Mouse (Mus musculus) embryonic facial prominence, embryonic 11.5 days (tissue): ENCODE measurements around the gene St3gal6. TPM values are rescaled to one million over a fixed set of nuclear protein-coding genes. Genes with fewer than 3 reads are reported as not detected.

ENCODE experiments used
- ATAC-seq: fragments of 200-750 bp; cut with Nextera tagmentation; replicated peaks from 2 replicates; pipeline ENCODE4 v1.8.0; 2017; ENCODE audit warnings: low read depth; ENCODE audit not compliant: insufficient number of reproducible peaks, low FRiP score, low TSS enrichment
- DNase-seq: peaks from one replicate; pipeline ENCODE4 v3.0.0-alpha.2; 2015; ENCODE audit warnings: low spot score
- H3K27ac ChIP-seq: fragments of 300-500 bp; sonication (generic); replicated peaks from 2 replicates; pipeline ENCODE4 v1.5.1; 2014; ENCODE audit warnings: mild to moderate bottlenecking, low read depth, low read length, control low read depth
- H3K27me3 ChIP-seq: fragments of 300-500 bp; sonication (generic); 2 replicates; pipeline ENCODE4 v1.6.1; 2014; ENCODE audit warnings: mild to moderate bottlenecking, low read length, moderate library complexity, mixed read lengths; ENCODE audit not compliant: control insufficient read depth, insufficient read depth
- H3K36me3 ChIP-seq: fragments of 300-500 bp; sonication (generic); replicated peaks from 2 replicates; pipeline ENCODE4 v1.6.1; 2014; ENCODE audit warnings: low read depth, mild to moderate bottlenecking, low read length, moderate library complexity, mixed read lengths; ENCODE audit not compliant: control insufficient read depth, insufficient read depth
- H3K4me1 ChIP-seq: fragments of 300-500 bp; sonication (generic); 2 replicates; pipeline ENCODE4 v1.6.1; 2014; ENCODE audit warnings: low read length, mixed read lengths; ENCODE audit not compliant: control insufficient read depth, insufficient read depth
- H3K4me2 ChIP-seq: fragments of 300-500 bp; sonication (generic); 2 replicates; pipeline ENCODE4 v1.6.1; 2014; ENCODE audit warnings: low read depth, mild to moderate bottlenecking, control low read depth, low read length, moderate library complexity
- H3K4me3 ChIP-seq: fragments of 300-500 bp; sonication (generic); 2 replicates; pipeline ENCODE4 v1.5.1; 2014; ENCODE audit warnings: low read depth, low read length, control low read depth
- H3K9ac ChIP-seq: fragments of 300-500 bp; sonication (generic); replicated peaks from 2 replicates; pipeline ENCODE4 v1.6.1; 2014; ENCODE audit warnings: mild to moderate bottlenecking, control low read depth, low read length
- H3K9me3 ChIP-seq: fragments of 300-500 bp; sonication (generic); replicated peaks from 2 replicates; pipeline ENCODE4 v1.6.1; 2016; ENCODE audit warnings: mild to moderate bottlenecking, low read length, inconsistent platforms, mixed read lengths; ENCODE audit not compliant: control insufficient read depth
- WGBS: fragments of 180-500 bp; shearing (Covaris S2); extraction: QIAGEN DNeasy Blood & Tissue Kit; methylation state at CpG from one replicate; pipeline ENCODE4 v1.1.7; 2014; 5-methylcytosine and 5-hydroxymethylcytosine counted together
- polyA plus RNA-seq: library from polyadenylated mRNA; unstranded; fragments of >200 nt; fragmentation: Nextera tagmentation; extraction: Ambion mirVana; gene quantifications from 2 replicates; pipeline ENCODE4 v1.2.1, GENCODE M21; 2014

Gene St3gal6
- polyA plus RNA-seq, 1 experiment from 2014 or later = 9.9 TPM

GRCm38 (mm10) chr16:58444735-58445134 lies 79.3 kb downstream of the St3gal6 start:
- Histone ChIP-seq H3K36me3 (no peaks in the 10 kb centered on the region; the same call in 1 of the 2 replicates), H3K27ac (no peak overlapping the region), H3K9me3 (no peaks in the 10 kb centered on the region), H3K9ac (no peak overlapping the region), H3K27me3 (no peaks in the 10 kb centered on the region), H3K4me2 (no peak overlapping the region), H3K4me1 (no peaks in the 10 kb centered on the region), H3K4me3 (no peak overlapping the region)
- no peak for ATAC-seq
- WGBS = 70% methylated on average over 6 of the region's 6 CpGs
- DNase-seq = no peak

- Histone ChIP-seq H3K36me3 (no peaks in the 10 kb centered on the region), H3K4me1 (no peaks in the 10 kb centered on the region), H3K27ac (no peak overlapping the region), H3K9me3 (no peaks in the 10 kb centered on the region), H3K4me2 (no peak overlapping the region), H3K4me3 (no peak overlapping the region), H3K27me3 (no peaks in the 10 kb centered on the region), H3K9ac (no peak overlapping the region)
- ATAC-seq (no peak), DNase-seq (no peak)
- 97% methylated on average over 1 of the region's 1 CpGs for WGBS
These were observed 91.7 kb downstream of the St3gal6 start for GRCm38 (mm10) chr16:58432384-58432783.

GRCm38 (mm10) chr16:58430246-58430645 lies 93.8 kb downstream of the St3gal6 start:
- no peaks in the 10 kb centered on the region for H3K9me3 ChIP-seq
- H3K27ac ChIP-seq = no peak overlapping the region
- no peak for DNase-seq
- H3K4me3 ChIP-seq = no peak overlapping the region
- no peak overlapping the region for H3K4me2 ChIP-seq
- H3K9ac ChIP-seq = no peak overlapping the region
- no peaks in the 10 kb centered on the region for H3K27me3 ChIP-seq
- WGBS = 83% methylated on average over 7 of the region's 7 CpGs
- no peaks in the 10 kb centered on the region for H3K36me3 ChIP-seq
- ATAC-seq = no peak
- no peaks in the 10 kb centered on the region for H3K4me1 ChIP-seq

- no peak for ATAC-seq
- Histone ChIP-seq H3K4me2 (no peak overlapping the region), H3K36me3 (no peaks in the 10 kb centered on the region), H3K4me3 (no peak overlapping the region), H3K27ac (no peak overlapping the region), H3K9ac (no peak overlapping the region), H3K27me3 (no peaks in the 10 kb centered on the region), H3K4me1 (no peaks in the 10 kb centered on the region), H3K9me3 (no peaks in the 10 kb centered on the region)
- WGBS = 56% methylated on average over 11 of the region's 11 CpGs
- DNase-seq = no peak
These were observed 102.2 kb downstream of the St3gal6 start for GRCm38 (mm10) chr16:58421696-58422354.

Other genes with a start within 250 kb of the St3gal6 start
- 10.1 and 15.3 TPM in 2 replicates for gene Dcbld2, start 115.8 kb downstream of the St3gal6 start, polyA plus RNA-seq
- gene Gm813, start 92.7 kb upstream of the St3gal6 start, polyA plus RNA-seq = not detected in 2 replicates
- gene E330017A01Rik, start 114.5 kb upstream of the St3gal6 start, polyA plus RNA-seq = not detected in 2 replicates
- gene Cpox, start 146.0 kb upstream of the St3gal6 start, polyA plus RNA-seq = 21.0 and 22.0 TPM in 2 replicates
- gene Gpr15, start 194.8 kb upstream of the St3gal6 start, polyA plus RNA-seq = not detected in 2 replicates
- gene Cldnd1, start 203.7 kb upstream of the St3gal6 start, polyA plus RNA-seq = 143 and 145 TPM in 2 replicates
- not detected in 2 replicates for gene Olfr172, start 238.9 kb upstream of the St3gal6 start, polyA plus RNA-seq